Mouse (Mus musculus): ENCODE results near the gene Oas1f.
"Not testable (repeated sequence)": the region's sequence is repeated elsewhere in the genome, so short reads cannot be mapped to it uniquely, and the experiment has no call there.

Oas1f gene

GRCm38 (mm10) chr5:120870782-120871181, 23.6 kb downstream of the Oas1f start:
- intact Hi-C loops (cut with DNase I), result no loop called here

- intact Hi-C loops (cut with DNase I), result no loop called here
Observed at GRCm38 (mm10) chr5:120871469-120871868, 24.3 kb downstream of the Oas1f start.

GRCm38 (mm10) chr5:120876839-120877238, 29.7 kb downstream of the Oas1f start:
- intact Hi-C loops (cut with DNase I), result not testable (repeated sequence)

GRCm38 (mm10) chr5:120877407-120877806, 30.2 kb downstream of the Oas1f start:
- intact Hi-C loops (cut with DNase I), result not testable (repeated sequence)

GRCm38 (mm10) chr5:120878803-120879202, 31.6 kb downstream of the Oas1f start:
- intact Hi-C loops (cut with DNase I), result not testable (repeated sequence)

- intact Hi-C loops (cut with DNase I), result not testable (repeated sequence)
Observed at GRCm38 (mm10) chr5:120881681-120882080, 34.5 kb downstream of the Oas1f start.

GRCm38 (mm10) chr5:120887413-120887812, 40.2 kb downstream of the Oas1f start, which contains the start of gene Oas1g:
Gene Oas1g (minus strand): TSS chr5:120887613.
- intact Hi-C loops (cut with DNase I), result not testable (repeated sequence)

- intact Hi-C loops (cut with DNase I), result no loop called here
Observed at GRCm38 (mm10) chr5:120887831-120888230, 40.7 kb downstream of the Oas1f start.

GRCm38 (mm10) chr5:120888294-120888815, 41.2 kb downstream of the Oas1f start:
- intact Hi-C loops (cut with DNase I), result not testable (repeated sequence)

- intact Hi-C loops (cut with DNase I), result no loop called here
Observed at GRCm38 (mm10) chr5:120890026-120890425, 42.9 kb downstream of the Oas1f start.

GRCm38 (mm10) chr5:120890991-120891390, 43.8 kb downstream of the Oas1f start:
- intact Hi-C loops (cut with DNase I), result no loop called here

GRCm38 (mm10) chr5:120891566-120892242, 44.5 kb downstream of the Oas1f start:
- intact Hi-C loops (cut with DNase I), result not testable (repeated sequence)

- intact Hi-C loops (cut with DNase I), result no loop called here
Observed at GRCm38 (mm10) chr5:120892243-120892660, 45.1 kb downstream of the Oas1f start.

GRCm38 (mm10) chr5:120893866-120894265, 46.7 kb downstream of the Oas1f start:
- intact Hi-C loops (cut with DNase I), result not testable (repeated sequence)

GRCm38 (mm10) chr5:120894692-120895091, 47.5 kb downstream of the Oas1f start:
- intact Hi-C loops (cut with DNase I), result not testable (repeated sequence)

- intact Hi-C loops (cut with DNase I), result no loop called here
Observed at GRCm38 (mm10) chr5:120895231-120895900, 48.2 kb downstream of the Oas1f start.

GRCm38 (mm10) chr5:120898307-120898706, 51.1 kb downstream of the Oas1f start:
- intact Hi-C loops (cut with DNase I), result no loop called here

GRCm38 (mm10) chr5:120898726-120899125, 51.6 kb downstream of the Oas1f start:
- intact Hi-C loops (cut with DNase I), result no loop called here

GRCm38 (mm10) chr5:120900666-120901065, 53.5 kb downstream of the Oas1f start:
- intact Hi-C loops (cut with DNase I), result no loop called here

- intact Hi-C loops (cut with DNase I), result no loop called here
Observed at GRCm38 (mm10) chr5:120902056-120902455, 54.9 kb downstream of the Oas1f start.

- intact Hi-C loops (cut with DNase I), result not testable (repeated sequence)
Observed at GRCm38 (mm10) chr5:120906791-120907733, 59.9 kb downstream of the Oas1f start, which contains the start of gene Oas1a. Gene Oas1a (minus strand): TSS chr5:120907521.
